Mouse (Mus musculus): ENCODE results near the gene Polr2b. TPM values are rescaled to one million over a fixed set of nuclear protein-coding genes. Genes with fewer than 3 reads are reported as not detected.

The Polr2b gene
- polyA plus RNA-seq, 1 experiment: 30.9 TPM

- DNase-seq (ENCODE audit: low spot score): no peak
Measured at GRCm38 (mm10) chr5:77363650-77364049, 53.7 kb downstream of the Polr2b start.

GRCm38 (mm10) chr5:77364443-77365038, 54.6 kb downstream of the Polr2b start:
- DNase-seq (ENCODE audit: low spot score): no peak

GRCm38 (mm10) chr5:77366313-77366712, 56.4 kb downstream of the Polr2b start:
- no peak for DNase-seq (ENCODE audit: low spot score)

GRCm38 (mm10) chr5:77367145-77367544, 57.2 kb downstream of the Polr2b start:
- DNase-seq (ENCODE audit: low spot score): no peak

GRCm38 (mm10) chr5:77367682-77368081, 57.7 kb downstream of the Polr2b start:
- no peak for DNase-seq (ENCODE audit: low spot score)

- DNase-seq (ENCODE audit: low spot score): no peak
Measured at GRCm38 (mm10) chr5:77368194-77368593, 58.2 kb downstream of the Polr2b start.

GRCm38 (mm10) chr5:77369394-77369793, 59.4 kb downstream of the Polr2b start:
- no peak for DNase-seq (ENCODE audit: low spot score)

GRCm38 (mm10) chr5:77370378-77370892, 60.5 kb downstream of the Polr2b start:
- DNase-seq (ENCODE audit: low spot score): no peak

- DNase-seq (ENCODE audit: low spot score): no peak
Measured at GRCm38 (mm10) chr5:77372242-77372641, 62.3 kb downstream of the Polr2b start.

GRCm38 (mm10) chr5:77372778-77373177, 62.8 kb downstream of the Polr2b start:
- no peak for DNase-seq (ENCODE audit: low spot score)

GRCm38 (mm10) chr5:77374945-77375344, 65.0 kb downstream of the Polr2b start:
- DNase-seq (ENCODE audit: low spot score): no peak

GRCm38 (mm10) chr5:77375546-77375945, 65.6 kb downstream of the Polr2b start:
- no peak for DNase-seq (ENCODE audit: low spot score)

GRCm38 (mm10) chr5:77378027-77378426, 68.1 kb downstream of the Polr2b start:
- DNase-seq (ENCODE audit: low spot score): no peak

- DNase-seq (ENCODE audit: low spot score): no peak
Measured at GRCm38 (mm10) chr5:77379434-77380135, 69.6 kb downstream of the Polr2b start.

- no peak for DNase-seq (ENCODE audit: low spot score)
Measured at GRCm38 (mm10) chr5:77380321-77380901, 70.5 kb downstream of the Polr2b start.

GRCm38 (mm10) chr5:77381283-77381682, 71.3 kb downstream of the Polr2b start:
- no peak for DNase-seq (ENCODE audit: low spot score)

- DNase-seq (ENCODE audit: low spot score): no peak
Measured at GRCm38 (mm10) chr5:77381686-77382085, 71.7 kb downstream of the Polr2b start.

GRCm38 (mm10) chr5:77383799-77384554, 74.0 kb downstream of the Polr2b start:
- DNase-seq (ENCODE audit: low spot score): no peak

- no peak for DNase-seq (ENCODE audit: low spot score)
Measured at GRCm38 (mm10) chr5:77384724-77385123, 74.8 kb downstream of the Polr2b start.

- DNase-seq (ENCODE audit: low spot score): no peak
Measured at GRCm38 (mm10) chr5:77385221-77385620, 75.3 kb downstream of the Polr2b start.

- no peak for DNase-seq (ENCODE audit: low spot score)
Measured at GRCm38 (mm10) chr5:77385900-77386595, 76.1 kb downstream of the Polr2b start.
